Mouse (Mus musculus): ENCODE results near the gene Fgfrl1. TPM values are rescaled to one million over a fixed set of nuclear protein-coding genes. Genes with fewer than 3 reads are reported as not detected.
"Not testable (repeated sequence)": the region's sequence is repeated elsewhere in the genome, so short reads cannot be mapped to it uniquely, and the experiment has no call there.

Gene Fgfrl1
- total RNA-seq, 1 experiment: 15.5 TPM

DNA sequence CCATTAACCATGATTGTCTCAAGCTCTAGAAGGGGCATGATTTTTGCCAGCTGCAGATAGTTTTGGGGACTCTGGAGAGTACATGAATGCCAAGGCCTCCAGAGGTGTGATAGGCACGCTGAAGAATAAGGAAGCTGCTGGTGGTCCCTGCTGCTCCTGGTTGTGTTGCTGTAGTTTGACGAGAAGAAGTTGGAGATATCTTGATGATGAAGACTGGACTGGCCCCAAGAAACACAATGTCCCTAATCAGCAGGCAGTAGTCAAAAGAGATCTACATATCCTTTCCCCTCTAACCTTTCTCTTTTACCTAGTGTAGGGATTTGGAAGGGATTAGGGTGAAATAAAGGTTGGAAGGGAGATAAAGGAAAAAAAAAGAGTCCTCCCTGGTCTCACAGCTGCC, 50.4 kb downstream of the Fgfrl1 start:
- H3K4me3 ChIP-seq (ENCODE audit: insufficient read depth in 1 of 2, low read depth in 1 of 2, low read length in 2 of 2, poor library complexity in 1 of 2, severe bottlenecking in 1 of 2): no peak overlapping the region
- no peak overlapping the region for H3K9ac ChIP-seq (ENCODE audit: insufficient read depth, low read depth, low read length, poor library complexity, severe bottlenecking)
- DNase-seq (ENCODE audit: low read depth, low spot score): no peak
- no peak for TF ChIP-seq CHD2 (IDR thresholded peaks at IDR 0.05; ENCODE audit: low read depth, low read length)
- no peak for TF ChIP-seq HCFC1 (IDR thresholded peaks at IDR 0.05; ENCODE audit: borderline replicate concordance, insufficient read depth, low read length)
- TF ChIP-seq ZC3H11A (IDR thresholded peaks at IDR 0.05; ENCODE audit: borderline replicate concordance, low read depth, low read length): no peak
- no peak for TF ChIP-seq ZNF384 (IDR thresholded peaks at IDR 0.05; ENCODE audit: low read depth, low read length)
- TF ChIP-seq MAFK (IDR thresholded peaks at IDR 0.05; ENCODE audit: insufficient read depth, low read depth, low read length): no peak
- no peaks in the 10 kb centered on the region for H3K9me3 ChIP-seq (ENCODE audit: control insufficient read depth, insufficient read depth, low read depth, low read length)
- no peak overlapping the region for H3K27ac ChIP-seq (ENCODE audit: insufficient read depth, low read depth, low read length, poor library complexity, severe bottlenecking)
- H3K36me3 ChIP-seq (ENCODE audit: control insufficient read depth, insufficient read depth, low read length, poor library complexity, severe bottlenecking): no peaks in the 10 kb centered on the region
- no peaks in the 10 kb centered on the region for H3K4me1 ChIP-seq (ENCODE audit: control insufficient read depth in 2 of 2, insufficient read depth in 2 of 2, low read length in 2 of 2, poor library complexity in 1 of 2)
- in situ Hi-C loops (cut with MboI; ENCODE audit: low sequenced_read_pairs in 2 of 2, unreplicated experiment in 2 of 2): no loop called here

DNA sequence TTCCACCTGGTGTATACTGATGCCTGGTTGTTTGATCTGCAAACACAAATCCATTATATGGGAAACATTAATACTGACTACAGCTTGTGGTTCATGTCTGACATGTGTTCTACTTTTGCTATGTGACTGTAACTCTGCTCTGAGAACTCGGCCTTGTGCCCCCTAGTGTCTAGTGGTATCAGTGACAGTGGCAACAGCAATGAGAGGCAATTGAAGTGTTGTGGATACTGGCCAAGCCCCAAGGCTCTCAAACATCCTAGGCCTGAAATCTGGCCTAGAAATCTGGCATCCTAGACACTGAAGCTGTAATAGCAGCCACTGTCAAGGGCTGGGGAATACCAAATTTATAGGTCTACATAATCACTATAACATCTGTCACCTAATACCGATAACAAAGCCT, 51.7 kb downstream of the Fgfrl1 start:
- TF ChIP-seq HCFC1 (IDR thresholded peaks at IDR 0.05; ENCODE audit: borderline replicate concordance, insufficient read depth, low read length) (no peak), ZNF384 (IDR thresholded peaks at IDR 0.05; ENCODE audit: low read depth, low read length) (no peak), ZC3H11A (IDR thresholded peaks at IDR 0.05; ENCODE audit: borderline replicate concordance, low read depth, low read length) (no peak), CHD2 (IDR thresholded peaks at IDR 0.05; ENCODE audit: low read depth, low read length) (no peak), MAFK (IDR thresholded peaks at IDR 0.05; ENCODE audit: insufficient read depth, low read depth, low read length) (no peak)
- in situ Hi-C loops (cut with MboI; ENCODE audit: low sequenced_read_pairs in 2 of 2, unreplicated experiment in 2 of 2): no loop called here
- no peaks in the 10 kb centered on the region for H3K9me3 ChIP-seq (ENCODE audit: control insufficient read depth, insufficient read depth, low read depth, low read length)
- H3K4me1 ChIP-seq (ENCODE audit: control insufficient read depth in 2 of 2, insufficient read depth in 2 of 2, low read length in 2 of 2, poor library complexity in 1 of 2): no peaks in the 10 kb centered on the region
- H3K36me3 ChIP-seq (ENCODE audit: control insufficient read depth, insufficient read depth, low read length, poor library complexity, severe bottlenecking): no peaks in the 10 kb centered on the region
- no peak overlapping the region for H3K9ac ChIP-seq (ENCODE audit: insufficient read depth, low read depth, low read length, poor library complexity, severe bottlenecking)
- peak; percentile 60 for DNase-seq (ENCODE audit: low read depth, low spot score)
- no peak overlapping the region for H3K27ac ChIP-seq (ENCODE audit: insufficient read depth, low read depth, low read length, poor library complexity, severe bottlenecking)
- no peak overlapping the region for H3K4me3 ChIP-seq (ENCODE audit: insufficient read depth in 1 of 2, low read depth in 1 of 2, low read length in 2 of 2, poor library complexity in 1 of 2, severe bottlenecking in 1 of 2)

GRCm38 (mm10) chr5:108744629-108745028, 52.4 kb downstream of the Fgfrl1 start:
- Histone ChIP-seq H3K9ac (ENCODE audit: insufficient read depth, low read depth, low read length, poor library complexity, severe bottlenecking) (no peak overlapping the region), H3K4me1 (ENCODE audit: control insufficient read depth in 2 of 2, insufficient read depth in 2 of 2, low read length in 2 of 2, poor library complexity in 1 of 2) (no peaks in the 10 kb centered on the region), H3K27ac (ENCODE audit: insufficient read depth, low read depth, low read length, poor library complexity, severe bottlenecking) (no peak overlapping the region), H3K36me3 (ENCODE audit: control insufficient read depth, insufficient read depth, low read length, poor library complexity, severe bottlenecking) (no peaks in the 10 kb centered on the region), H3K4me3 (ENCODE audit: insufficient read depth in 1 of 2, low read depth in 1 of 2, low read length in 2 of 2, poor library complexity in 1 of 2, severe bottlenecking in 1 of 2) (no peak overlapping the region), H3K9me3 (ENCODE audit: control insufficient read depth, insufficient read depth, low read depth, low read length) (no peaks in the 10 kb centered on the region)
- DNase-seq (ENCODE audit: low read depth, low spot score): no peak
- in situ Hi-C loops (cut with MboI; ENCODE audit: low sequenced_read_pairs in 2 of 2, unreplicated experiment in 2 of 2): no loop called here
- no peak for TF ChIP-seq CHD2 (IDR thresholded peaks at IDR 0.05; ENCODE audit: low read depth, low read length)
- no peak for TF ChIP-seq MAFK (IDR thresholded peaks at IDR 0.05; ENCODE audit: insufficient read depth, low read depth, low read length)
- TF ChIP-seq HCFC1 (IDR thresholded peaks at IDR 0.05; ENCODE audit: borderline replicate concordance, insufficient read depth, low read length): no peak
- TF ChIP-seq ZC3H11A (IDR thresholded peaks at IDR 0.05; ENCODE audit: borderline replicate concordance, low read depth, low read length): no peak
- no peak for TF ChIP-seq ZNF384 (IDR thresholded peaks at IDR 0.05; ENCODE audit: low read depth, low read length)

DNA sequence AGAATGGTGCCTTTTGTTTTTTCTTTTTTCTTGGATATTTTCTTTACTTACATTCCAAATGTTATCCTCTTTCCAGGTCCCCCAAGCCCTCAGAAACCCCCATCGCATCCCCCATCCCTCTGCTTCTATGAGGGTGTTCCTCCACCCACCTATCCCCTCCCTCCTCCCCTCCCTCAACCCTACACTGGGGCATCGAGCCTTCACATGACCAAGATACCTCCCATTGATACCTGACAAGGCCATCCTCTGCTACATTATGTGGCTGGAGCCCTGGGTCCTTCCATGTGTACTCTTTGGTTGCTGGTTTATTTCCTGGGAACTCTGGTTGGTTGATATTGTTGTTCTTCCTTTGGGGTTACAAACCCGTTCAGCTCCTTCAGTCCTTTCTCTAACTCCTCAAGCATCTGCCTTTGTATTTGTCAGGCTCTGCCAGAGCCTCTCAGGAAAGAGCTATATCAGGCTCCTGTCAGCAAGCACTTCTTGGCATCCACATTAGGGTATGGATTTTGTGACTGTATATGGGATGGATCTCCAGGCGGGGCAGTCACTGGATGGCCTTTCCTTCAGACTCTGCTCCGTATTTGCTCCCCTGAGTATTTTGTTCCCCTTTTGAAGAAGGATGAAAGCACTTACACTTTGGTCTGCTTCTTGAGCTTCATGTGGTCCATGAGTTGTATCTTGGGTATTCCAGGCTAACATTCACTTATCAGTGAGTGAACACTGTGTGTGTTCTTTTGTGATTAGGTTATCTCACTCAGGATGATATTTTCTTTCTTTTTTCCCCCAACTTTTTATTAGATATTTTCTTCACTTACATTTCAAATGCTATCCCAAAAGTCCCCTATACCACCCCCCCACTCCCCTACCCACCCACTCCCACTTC, 58.4 kb downstream of the Fgfrl1 start:
- H3K4me3 ChIP-seq (ENCODE audit: insufficient read depth in 1 of 2, low read depth in 1 of 2, low read length in 2 of 2, poor library complexity in 1 of 2, severe bottlenecking in 1 of 2): no peak overlapping the region
- no peaks in the 10 kb centered on the region for H3K9me3 ChIP-seq (ENCODE audit: control insufficient read depth, insufficient read depth, low read depth, low read length)
- H3K9ac ChIP-seq (ENCODE audit: insufficient read depth, low read depth, low read length, poor library complexity, severe bottlenecking): no peak overlapping the region
- H3K4me1 ChIP-seq (ENCODE audit: control insufficient read depth in 2 of 2, insufficient read depth in 2 of 2, low read length in 2 of 2, poor library complexity in 1 of 2): no peaks in the 10 kb centered on the region
- no peaks in the 10 kb centered on the region for H3K36me3 ChIP-seq (ENCODE audit: control insufficient read depth, insufficient read depth, low read length, poor library complexity, severe bottlenecking)
- in situ Hi-C loops (cut with MboI; ENCODE audit: low sequenced_read_pairs in 2 of 2, unreplicated experiment in 2 of 2): no loop called here
- no peak overlapping the region for H3K27ac ChIP-seq (ENCODE audit: insufficient read depth, low read depth, low read length, poor library complexity, severe bottlenecking)
- TF ChIP-seq ZNF384 (IDR thresholded peaks at IDR 0.05; ENCODE audit: low read depth, low read length): no peak
- no peak for TF ChIP-seq CHD2 (IDR thresholded peaks at IDR 0.05; ENCODE audit: low read depth, low read length)
- TF ChIP-seq HCFC1 (IDR thresholded peaks at IDR 0.05; ENCODE audit: borderline replicate concordance, insufficient read depth, low read length): no peak
- no peak for TF ChIP-seq MAFK (IDR thresholded peaks at IDR 0.05; ENCODE audit: insufficient read depth, low read depth, low read length)
- no peak for TF ChIP-seq ZC3H11A (IDR thresholded peaks at IDR 0.05; ENCODE audit: borderline replicate concordance, low read depth, low read length)
- no peak for DNase-seq (ENCODE audit: low read depth, low spot score)

GRCm38 (mm10) chr5:108751258-108751657, 59.1 kb downstream of the Fgfrl1 start:
- in situ Hi-C loops (cut with MboI; ENCODE audit: low sequenced_read_pairs in 2 of 2, unreplicated experiment in 2 of 2); DNase-seq (ENCODE audit: low read depth, low spot score); H3K9me3 ChIP-seq (ENCODE audit: control insufficient read depth, insufficient read depth, low read depth, low read length); H3K27ac ChIP-seq (ENCODE audit: insufficient read depth, low read depth, low read length, poor library complexity, severe bottlenecking); H3K9ac ChIP-seq (ENCODE audit: insufficient read depth, low read depth, low read length, poor library complexity, severe bottlenecking); H3K4me3 ChIP-seq (ENCODE audit: insufficient read depth in 1 of 2, low read depth in 1 of 2, low read length in 2 of 2, poor library complexity in 1 of 2, severe bottlenecking in 1 of 2); H3K36me3 ChIP-seq (ENCODE audit: control insufficient read depth, insufficient read depth, low read length, poor library complexity, severe bottlenecking); H3K4me1 ChIP-seq (ENCODE audit: control insufficient read depth in 2 of 2, insufficient read depth in 2 of 2, low read length in 2 of 2, poor library complexity in 1 of 2): not testable (repeated sequence)

Data from ES-E14 (cell line).